Mouse (Mus musculus): ENCODE measurements around the gene 2310079G19Rik. TPM values are rescaled to one million over a fixed set of nuclear protein-coding genes. Genes with fewer than 3 reads are reported as not detected.

2310079G19Rik gene
- total RNA-seq (2021), result not detected
- long read RNA-seq, result 0 reads

DNA sequence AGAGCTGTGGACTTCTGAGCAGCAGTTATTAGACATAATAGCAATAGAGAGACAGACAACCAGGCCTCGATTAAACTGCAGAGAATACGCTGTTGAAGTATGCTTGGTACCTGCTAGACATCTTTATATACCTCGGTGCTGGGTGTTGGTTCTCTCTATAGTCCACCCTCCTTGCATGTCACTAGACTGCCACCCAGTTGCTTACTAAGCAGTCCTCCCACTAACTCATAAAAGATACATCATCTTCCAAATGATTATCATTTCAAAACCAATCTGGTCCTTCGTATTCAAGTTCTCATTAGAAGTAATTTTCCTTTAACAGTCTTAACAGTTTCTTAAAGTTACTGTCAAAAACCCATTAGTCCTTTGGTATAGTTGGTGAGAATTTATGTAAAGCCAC lies at the start of gene 2310079G19Rik:
TSS of gene 2310079G19Rik (minus strand) at position 101 of the 400 bp plus-strand sequence.
- no peak for DNase-seq (ENCODE audit: low spot score in 2 of 2)

- no peak for DNase-seq (ENCODE audit: low spot score in 2 of 2)
Observed at GRCm38 (mm10) chr16:88671571-88671970, 44.1 kb upstream of the 2310079G19Rik start, which contains the start of gene Krtap27-1. Gene Krtap27-1, minus strand, starts transcription at chr16:88671671.

GRCm38 (mm10) chr16:88657426-88657825 lies 30.0 kb upstream of the 2310079G19Rik start:
- DNase-seq (ENCODE audit: low spot score in 2 of 2), result no peak

DNA sequence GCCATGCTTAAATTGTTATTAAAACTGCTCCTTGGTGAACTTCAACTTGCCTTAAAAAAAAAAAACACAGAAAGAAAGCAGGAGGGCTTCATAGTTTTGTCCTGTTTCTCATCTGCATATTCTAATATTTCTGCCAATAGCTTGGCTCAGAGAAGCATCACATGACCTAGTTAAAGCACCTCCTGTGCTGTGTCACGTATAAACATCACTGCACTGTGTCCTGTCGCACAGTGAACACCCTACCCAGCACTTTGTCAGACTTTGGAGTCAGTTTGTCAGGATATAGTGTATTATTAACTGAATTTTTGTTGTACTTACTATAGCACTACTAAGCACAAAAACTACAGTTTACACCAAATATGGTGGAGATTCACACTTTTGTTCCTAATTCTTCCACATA lies 24.5 kb upstream of the 2310079G19Rik start:
- no peak for DNase-seq (ENCODE audit: low spot score in 2 of 2)

DNA sequence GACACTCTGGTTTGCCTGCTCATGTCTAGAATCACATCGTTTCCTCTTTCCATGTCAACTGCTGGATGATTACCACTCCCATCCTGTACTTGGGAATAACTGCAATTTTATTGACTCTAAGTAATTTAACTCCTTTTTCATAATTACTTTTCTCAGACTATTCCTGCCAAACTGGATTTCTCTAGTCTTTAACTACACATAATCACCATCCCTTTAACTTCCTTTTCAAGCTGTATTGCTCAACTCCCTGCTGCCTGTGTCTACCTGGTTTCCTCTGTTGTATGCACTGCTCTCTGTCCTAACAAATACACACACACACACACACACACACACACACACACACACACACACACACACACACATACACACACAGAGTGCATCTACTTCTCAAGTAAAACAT lies 23.6 kb upstream of the 2310079G19Rik start:
- no peak for DNase-seq (ENCODE audit: low spot score in 2 of 2)

DNA sequence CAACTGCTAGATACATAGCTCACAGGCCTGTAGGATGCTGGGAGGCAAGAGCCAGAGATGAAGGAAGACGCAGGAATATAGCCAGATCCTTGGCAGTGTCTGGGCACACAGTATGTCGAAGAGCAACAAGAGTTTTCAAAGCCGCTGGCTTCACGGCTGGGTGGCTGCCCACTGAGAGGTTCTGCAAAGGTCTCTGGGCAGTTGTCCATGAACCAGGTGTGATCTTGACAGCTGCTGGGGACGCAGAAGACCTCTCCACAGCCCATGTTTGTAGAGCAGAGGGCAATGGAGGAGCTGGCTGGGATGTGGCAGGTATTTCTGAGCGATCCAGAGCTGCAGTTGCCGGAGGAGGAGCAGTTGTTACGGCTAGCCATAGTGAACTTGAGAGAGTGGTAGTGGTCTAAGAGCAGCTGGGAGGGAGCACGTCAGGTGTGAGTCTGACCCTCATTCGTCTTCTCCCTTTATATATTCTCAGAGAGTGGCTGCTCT lies 19.9 kb upstream of the 2310079G19Rik start, which contains the start of gene Krtap26-1:
TSS of gene Krtap26-1 (minus strand) at position 439 of the 489 bp plus-strand sequence.
- DNase-seq (ENCODE audit: low spot score in 2 of 2), result no peak

DNA sequence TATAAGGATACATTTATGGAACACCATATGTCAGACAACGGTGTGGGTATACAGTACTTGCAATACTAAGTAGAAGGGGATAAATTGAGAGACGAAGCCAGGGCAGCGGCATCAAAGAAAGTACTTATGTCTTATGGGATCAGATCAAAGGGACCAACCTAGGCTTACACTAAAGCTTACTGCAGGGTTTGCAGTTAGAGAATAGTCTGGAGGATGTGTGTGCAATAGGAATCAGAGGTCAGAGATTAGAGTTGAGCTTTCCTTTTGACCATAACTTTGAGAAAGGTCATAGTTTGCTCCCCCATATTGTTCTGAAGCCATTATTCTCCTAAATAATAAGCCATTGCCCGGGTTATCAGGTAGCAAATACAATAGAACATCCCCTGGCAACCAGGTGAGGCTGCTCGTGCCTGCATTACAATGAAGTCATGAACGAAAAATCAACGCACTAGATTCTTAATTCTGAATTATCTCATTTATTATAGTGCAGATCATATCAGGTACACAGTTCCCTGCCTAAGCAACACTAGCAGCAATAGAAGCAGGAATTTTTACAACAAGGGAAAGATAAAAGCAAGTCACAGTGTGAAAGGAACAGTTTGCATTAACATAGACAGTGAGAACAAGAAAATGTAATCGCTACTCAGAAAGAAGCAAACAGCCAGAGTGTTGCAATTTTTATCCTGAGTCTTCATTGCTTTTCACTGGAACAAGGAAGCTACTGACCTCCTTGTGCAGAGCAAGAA lies 19.1 kb upstream of the 2310079G19Rik start:
- no peak for DNase-seq (ENCODE audit: low spot score in 2 of 2)

- DNase-seq (ENCODE audit: low spot score in 2 of 2), result no peak
Observed at GRCm38 (mm10) chr16:88640053-88640452, 12.6 kb upstream of the 2310079G19Rik start.

- DNase-seq (ENCODE audit: low spot score in 2 of 2), result no peak
Observed at GRCm38 (mm10) chr16:88635142-88635541, 7.7 kb upstream of the 2310079G19Rik start.

DNA sequence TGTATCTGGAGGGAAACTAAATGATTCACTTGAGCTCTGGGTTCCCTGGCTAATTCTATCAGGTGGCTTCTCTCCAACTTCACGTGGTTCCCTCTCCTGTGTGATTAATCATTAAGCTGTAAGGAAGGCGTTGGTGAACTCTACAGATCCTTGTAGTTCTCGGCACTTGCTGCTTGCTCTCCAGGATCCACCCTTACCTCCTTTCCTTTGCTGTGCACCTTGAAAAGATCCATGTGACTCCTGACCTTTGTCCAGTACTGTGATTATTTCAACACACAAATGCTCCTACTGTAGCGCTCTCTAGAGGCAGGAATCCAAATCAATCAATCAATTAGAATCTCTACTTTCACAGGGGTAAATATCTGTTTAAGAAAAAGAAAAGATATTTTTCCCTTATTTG lies 4.0 kb upstream of the 2310079G19Rik start:
- DNase-seq (ENCODE audit: low spot score in 2 of 2), result no peak

DNA sequence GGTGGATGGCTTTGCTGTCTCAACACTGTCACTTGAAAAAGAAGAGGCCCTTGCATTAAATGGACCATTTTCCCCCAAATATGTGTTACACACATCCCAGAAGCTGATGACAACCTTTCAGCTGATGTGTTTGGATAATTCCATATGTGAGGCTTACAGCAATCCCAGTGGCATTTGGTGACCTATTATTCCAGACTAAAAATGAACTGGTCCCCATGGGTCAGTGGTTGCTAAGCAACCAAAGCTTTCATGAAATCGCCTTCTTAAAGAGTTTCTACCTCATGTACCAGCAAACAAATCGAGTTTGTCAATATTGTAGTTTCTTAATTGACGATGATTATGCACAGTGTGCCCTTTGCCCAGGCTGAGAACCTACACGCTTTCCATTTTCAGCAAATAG lies 14.8 kb downstream of the 2310079G19Rik start:
- no peak for DNase-seq (ENCODE audit: low spot score in 2 of 2)

GRCm38 (mm10) chr16:88611922-88612321 lies 15.5 kb downstream of the 2310079G19Rik start, which contains the start of gene Krtap24-1:
Gene Krtap24-1, minus strand, starts transcription at chr16:88612279.
- no peak for DNase-seq (ENCODE audit: low spot score in 2 of 2)

DNA sequence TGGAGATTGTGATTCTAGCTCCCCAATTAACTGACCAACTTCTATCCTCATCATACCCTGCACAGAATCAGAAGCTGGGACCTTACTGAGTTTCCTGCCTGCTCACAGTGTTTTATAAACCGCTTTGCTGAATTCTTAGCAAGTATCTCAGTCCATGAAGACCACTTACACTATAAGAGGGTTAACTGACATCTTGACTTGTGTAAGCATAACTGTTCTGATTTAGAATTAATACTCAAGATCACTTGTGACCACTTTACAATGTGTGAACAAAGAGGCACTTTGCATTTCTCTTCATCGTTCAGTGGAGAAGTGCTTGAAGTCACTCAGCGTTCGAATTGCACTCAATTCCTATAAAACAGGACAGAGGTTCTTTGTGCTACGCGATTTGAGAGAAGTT lies 22.9 kb downstream of the 2310079G19Rik start:
- no peak for DNase-seq (ENCODE audit: low spot score in 2 of 2)

GRCm38 (mm10) chr16:88602464-88602863 lies 25.0 kb downstream of the 2310079G19Rik start:
- DNase-seq (ENCODE audit: low spot score in 2 of 2), result no peak

- DNase-seq (ENCODE audit: low spot score in 2 of 2), result no peak
Observed at GRCm38 (mm10) chr16:88600303-88600702, 27.2 kb downstream of the 2310079G19Rik start.

- DNase-seq (ENCODE audit: low spot score in 2 of 2), result no peak
Observed at GRCm38 (mm10) chr16:88599504-88600237, 27.8 kb downstream of the 2310079G19Rik start.

- no peak for DNase-seq (ENCODE audit: low spot score in 2 of 2)
Observed at GRCm38 (mm10) chr16:88592758-88593157, 34.7 kb downstream of the 2310079G19Rik start.

GRCm38 (mm10) chr16:88583338-88583737 lies 44.1 kb downstream of the 2310079G19Rik start:
- DNase-seq (ENCODE audit: low spot score in 2 of 2), result no peak

Data from layer of hippocampus, adult 18-20 months (tissue).